Mouse (Mus musculus) spleen, postnatal 0 days (tissue): ENCODE data around the gene Olfr527. TPM values are rescaled to one million over a fixed set of nuclear protein-coding genes. Genes with fewer than 3 reads are reported as not detected.

Experiments
- polyA plus RNA-seq: library from polyadenylated mRNA; unstranded; fragments of >200 nt; fragmentation: Nextera tagmentation; extraction: Ambion mirVana; gene quantifications from 2 replicates; pipeline ENCODE4 v1.2.1, GENCODE M21; 2015

Olfr527 gene
- not detected in 2 replicates for polyA plus RNA-seq

DNA sequence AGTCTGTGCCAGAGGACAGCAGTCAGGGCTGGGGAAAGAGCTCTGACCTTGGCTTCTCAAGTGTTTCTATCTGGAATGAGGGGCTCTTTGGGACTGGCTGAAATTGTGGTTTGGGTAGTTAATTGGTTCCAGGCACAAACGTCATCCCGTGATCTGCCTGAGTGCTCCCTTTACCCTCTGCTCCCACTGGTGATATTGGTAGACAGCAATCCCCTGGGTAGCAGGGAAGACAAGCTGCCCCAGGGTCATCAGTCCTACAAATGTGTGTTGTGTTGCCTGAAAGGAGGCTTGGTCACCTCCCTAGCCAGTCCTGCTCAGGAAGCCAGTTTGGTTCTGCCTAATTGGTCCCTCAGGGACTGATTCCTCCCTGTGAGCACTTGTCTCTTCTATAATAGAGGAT is at the start of gene Olfr527:
Gene Olfr527 (plus strand): TSS at position 301 of the 400 bp plus-strand sequence.

DNA sequence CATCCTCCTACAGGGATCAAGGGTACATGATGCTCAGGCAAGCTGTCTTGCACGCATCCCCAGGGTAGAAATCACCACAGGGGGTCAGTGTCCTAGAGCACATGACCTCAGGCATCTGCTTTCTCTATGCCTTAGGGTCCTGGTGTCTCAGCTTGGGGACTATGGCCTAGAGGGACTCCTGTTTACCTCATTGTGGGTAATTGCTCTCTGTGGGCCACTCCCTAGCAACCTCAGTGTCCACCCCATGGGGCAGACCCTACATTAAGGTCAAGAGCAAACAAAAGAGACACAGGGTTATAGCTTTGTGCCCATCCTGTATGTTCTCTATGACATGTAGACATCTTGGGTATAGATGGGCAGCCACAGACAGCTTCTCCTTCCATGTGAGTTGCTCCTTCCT is 13.3 kb upstream of the Olfr527 start, which contains the start of gene Olfr525:
Gene Olfr525 (plus strand): TSS at position 301 of the 400 bp plus-strand sequence.

DNA sequence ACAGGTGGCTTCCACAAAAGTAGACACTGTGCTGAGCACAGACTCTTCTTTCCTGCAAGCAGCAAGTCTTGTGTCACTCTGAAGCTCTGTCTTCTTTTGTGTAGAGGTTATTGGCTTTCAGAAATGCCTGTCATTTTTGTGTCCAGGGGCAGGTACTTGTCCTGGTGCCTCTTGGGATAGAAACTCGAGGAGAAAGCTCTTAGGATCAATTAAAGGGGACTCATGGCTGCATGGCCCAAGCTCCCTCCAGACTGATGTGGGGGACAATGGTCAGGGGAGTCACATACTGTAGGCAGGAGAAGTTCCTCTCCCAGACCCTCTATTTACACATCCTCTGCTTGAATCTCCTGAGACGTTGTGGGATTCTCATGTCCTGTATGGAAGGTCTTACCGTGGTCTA is 27.8 kb downstream of the Olfr527 start, which contains the start of gene Olfr60:
Gene Olfr60 (minus strand): TSS at position 101 of the 400 bp plus-strand sequence.

DNA sequence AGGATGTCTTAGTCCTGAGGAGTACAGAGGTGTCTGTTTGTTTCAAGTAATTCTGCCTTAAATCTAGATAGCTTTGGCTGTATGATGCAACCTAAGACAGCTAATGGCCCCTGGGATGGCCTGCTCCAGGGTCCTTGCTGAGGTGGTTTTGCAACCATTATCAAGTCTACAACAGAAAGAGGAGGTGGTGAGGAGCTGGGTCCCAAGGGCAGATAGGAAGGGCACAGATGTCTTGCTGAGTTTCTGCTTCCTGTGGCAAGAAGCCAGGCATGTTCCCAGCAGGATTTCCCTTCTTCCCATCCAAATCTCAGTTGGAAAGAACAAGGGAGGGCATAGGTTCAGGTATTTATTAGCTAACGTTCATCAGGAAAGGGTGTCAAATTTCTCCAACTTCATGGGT is 42.4 kb downstream of the Olfr527 start, which contains the start of gene Olfr530:
Gene Olfr530 (minus strand): TSS at position 101 of the 400 bp plus-strand sequence.

Other genes with a start within 250 kb of the Olfr527 start
- not detected in 2 replicates for gene Prap1, start 240.6 kb upstream of the Olfr527 start, polyA plus RNA-seq
- gene Fuom, start 231.6 kb upstream of the Olfr527 start, polyA plus RNA-seq, result 9.7 and 10.0 TPM in 2 replicates
- 14.4 and 15.9 TPM in 2 replicates for gene Paox, start 218.2 kb upstream of the Olfr527 start, polyA plus RNA-seq
- gene Echs1, start 217.5 kb upstream of the Olfr527 start, polyA plus RNA-seq, result 45.9 and 53.3 TPM in 2 replicates
- 16.9 and 18.4 TPM in 2 replicates for gene Mtg1, start 196.5 kb upstream of the Olfr527 start, polyA plus RNA-seq
- gene Sprn, start 179.1 kb upstream of the Olfr527 start, polyA plus RNA-seq, result 0.04 TPM in 1 of 2 replicates, not detected in the other
- gene Olfr522, start 169.3 kb upstream of the Olfr527 start, polyA plus RNA-seq, result not detected in 2 replicates
- gene Olfr523, start 160.8 kb upstream of the Olfr527 start, polyA plus RNA-seq, result not detected in 2 replicates
- gene Olfr524, start 128.1 kb upstream of the Olfr527 start, polyA plus RNA-seq, result not detected in 2 replicates
- gene Cd163l1, start 115.8 kb upstream of the Olfr527 start, polyA plus RNA-seq, result 0.65 and 1.1 TPM in 2 replicates
- gene 5830411N06Rik, start 86.7 kb upstream of the Olfr527 start, polyA plus RNA-seq, result 0.04 and 0.07 TPM in 2 replicates
- gene Olfr525, start 13.2 kb upstream of the Olfr527 start, polyA plus RNA-seq, result not detected in 2 replicates
- gene Olfr60, start 27.7 kb downstream of the Olfr527 start, polyA plus RNA-seq, result not detected in 2 replicates
- 0.06 TPM in 1 of 2 replicates, not detected in the other for gene Olfr530, start 42.3 kb downstream of the Olfr527 start, polyA plus RNA-seq
- gene Olfr531, start 68.9 kb downstream of the Olfr527 start, polyA plus RNA-seq, result not detected in 2 replicates
- gene Olfr532, start 87.6 kb downstream of the Olfr527 start, polyA plus RNA-seq, result not detected in 2 replicates
- gene Olfr533, start 129.4 kb downstream of the Olfr527 start, polyA plus RNA-seq, result not detected in 2 replicates
- gene Olfr535, start 150.2 kb downstream of the Olfr527 start, polyA plus RNA-seq, result not detected in 2 replicates
- not detected in 2 replicates for gene Olfr536, start 173.4 kb downstream of the Olfr527 start, polyA plus RNA-seq
- not detected in 2 replicates for gene Olfr538, start 233.9 kb downstream of the Olfr527 start, polyA plus RNA-seq